Mouse (Mus musculus) forebrain, embryonic 16.5 days (tissue): ENCODE data around the gene Zfyve9. TPM values are rescaled to one million over a fixed set of nuclear protein-coding genes. Genes with fewer than 3 reads are reported as not detected.

Source experiments
- ATAC-seq: fragments of 200-750 bp; cut with Nextera tagmentation; 2 replicates; pipeline ENCODE4 v1.8.0; 2017; ENCODE audit warnings: mild to moderate bottlenecking, moderate library complexity
- H3K27ac ChIP-seq: fragments of 300-500 bp; sonication (generic); 2 replicates; pipeline ENCODE4 v1.5.1; 2014; ENCODE audit warnings: low read length, control low read depth
- H3K27me3 ChIP-seq: fragments of 300-500 bp; sonication (generic); replicated peaks from 2 replicates; pipeline ENCODE4 v1.6.1; 2014; ENCODE audit warnings: low read length; ENCODE audit not compliant: control insufficient read depth, insufficient read depth
- H3K36me3 ChIP-seq: fragments of 300-500 bp; sonication (generic); 2 replicates; pipeline ENCODE4 v1.6.1; 2014; ENCODE audit not compliant: control insufficient read depth, insufficient read depth
- H3K4me1 ChIP-seq: fragments of 300-500 bp; sonication (generic); replicated peaks from 2 replicates; pipeline ENCODE4 v1.6.1; 2014; ENCODE audit warnings: low read length; ENCODE audit not compliant: control insufficient read depth, insufficient read depth
- H3K4me2 ChIP-seq: fragments of 300-500 bp; sonication (generic); 2 replicates; pipeline ENCODE4 v1.6.1; 2014; ENCODE audit warnings: mild to moderate bottlenecking, low read length, control low read depth
- H3K4me3 ChIP-seq: fragments of 300-500 bp; sonication (generic); replicated peaks from 2 replicates; pipeline ENCODE4 v1.5.1; 2014; ENCODE audit warnings: mild to moderate bottlenecking, low read length, control low read depth
- H3K9ac ChIP-seq: fragments of 300-500 bp; sonication (generic); replicated peaks from 2 replicates; pipeline ENCODE4 v1.6.1; 2014; ENCODE audit warnings: low read depth, low read length, control low read depth
- H3K9me3 ChIP-seq: fragments of 300-500 bp; sonication (generic); 2 replicates; pipeline ENCODE4 v1.6.1; 2016; ENCODE audit warnings: low read length; ENCODE audit not compliant: control insufficient read depth
- WGBS: fragments of 180-500 bp; shearing (Covaris S2); extraction: QIAGEN DNeasy Blood & Tissue Kit; methylation state at CpG from one replicate; pipeline ENCODE4 v1.1.7; 2014; 5-methylcytosine and 5-hydroxymethylcytosine counted together
- polyA plus RNA-seq: library from polyadenylated mRNA; unstranded; fragments of >200 nt; fragmentation: Nextera tagmentation; extraction: Ambion mirVana; gene quantifications from 2 replicates; pipeline ENCODE4 v1.2.1, GENCODE M21; 2015

Gene Zfyve9
- polyA plus RNA-seq: 5.8 and 6.6 TPM in 2 replicates

GRCm38 (mm10) chr4:108780057-108780863 lies at the start of gene Zfyve9:
Gene Zfyve9, minus strand, starts transcription at chr4:108780798.
- peak within 1 kb of the TSS; percentile 89 for H3K9ac ChIP-seq
- H3K27ac ChIP-seq: peak within 1 kb of the TSS; percentile 96
- no peaks in the 10 kb centered on the region for H3K36me3 ChIP-seq
- H3K4me3 ChIP-seq: peak within 1 kb of the TSS; percentile 80
- under 1% methylated on average over 110 of the region's 111 CpGs for WGBS
- H3K4me1 ChIP-seq: peaks cover 7% of the 10 kb centered on the region
- H3K27me3 ChIP-seq: no peaks in the 10 kb centered on the region
- ATAC-seq: peak; percentile 94
- H3K9me3 ChIP-seq: no peaks in the 10 kb centered on the region
- peak within 1 kb of the TSS; percentile 76 for H3K4me2 ChIP-seq

GRCm38 (mm10) chr4:108826643-108827042 lies 46.0 kb upstream of the Zfyve9 start:
- peaks cover 4% of the 10 kb centered on the region for H3K4me1 ChIP-seq
- no peaks in the 10 kb centered on the region for H3K9me3 ChIP-seq
- no peaks in the 10 kb centered on the region for H3K27me3 ChIP-seq
- WGBS: 86% methylated on average over 2 of the region's 2 CpGs
- H3K9ac ChIP-seq: no peak overlapping the region
- no peak overlapping the region for H3K27ac ChIP-seq
- H3K4me2 ChIP-seq: no peak overlapping the region
- no peak overlapping the region for H3K4me3 ChIP-seq
- H3K36me3 ChIP-seq: peaks cover 31% of the 10 kb centered on the region
- no peak for ATAC-seq

DNA sequence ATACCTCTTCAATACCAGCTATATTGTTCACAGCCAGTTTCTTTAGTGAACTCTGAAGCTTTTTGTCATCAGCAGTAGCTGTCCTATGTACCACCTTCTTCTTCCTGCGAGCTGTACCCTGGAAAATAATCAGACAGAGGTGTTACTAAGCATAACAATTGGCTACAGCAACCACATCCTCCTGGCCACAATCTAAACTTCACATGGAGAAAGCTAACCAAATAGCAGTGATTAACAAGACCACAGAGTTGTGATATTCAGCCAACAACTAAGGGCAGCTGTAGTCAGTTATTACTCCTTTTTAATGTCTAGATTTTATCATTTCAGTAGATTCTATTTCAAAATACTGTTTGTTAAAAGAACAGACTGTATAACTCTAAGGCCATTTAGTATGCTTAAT lies 45.5 kb upstream of the Zfyve9 start:
- no peaks in the 10 kb centered on the region for H3K9me3 ChIP-seq
- H3K36me3 ChIP-seq: peaks cover 34% of the 10 kb centered on the region
- WGBS: 82% methylated on average over 1 of the region's 1 CpGs
- ATAC-seq: no peak
- H3K27me3 ChIP-seq: no peaks in the 10 kb centered on the region
- no peak overlapping the region for H3K4me3 ChIP-seq
- H3K4me2 ChIP-seq: no peak overlapping the region
- H3K27ac ChIP-seq: no peak overlapping the region
- H3K9ac ChIP-seq: no peak overlapping the region
- 0 out of 2 replicates have a peak, but pooled peaks cover 3% of the 10 kb centered on the region for H3K4me1 ChIP-seq

GRCm38 (mm10) chr4:108825677-108826076 lies 45.1 kb upstream of the Zfyve9 start:
- Histone ChIP-seq H3K9me3 (no peaks in the 10 kb centered on the region), H3K4me2 (no peak overlapping the region), H3K36me3 (peaks cover 36% of the 10 kb centered on the region), H3K4me3 (no peak overlapping the region), H3K9ac (no peak overlapping the region), H3K4me1 (no peaks in the 10 kb centered on the region), H3K27me3 (no peaks in the 10 kb centered on the region), H3K27ac (no peak overlapping the region)
- no peak for ATAC-seq
- 96% methylated on average over 3 of the region's 3 CpGs for WGBS

DNA sequence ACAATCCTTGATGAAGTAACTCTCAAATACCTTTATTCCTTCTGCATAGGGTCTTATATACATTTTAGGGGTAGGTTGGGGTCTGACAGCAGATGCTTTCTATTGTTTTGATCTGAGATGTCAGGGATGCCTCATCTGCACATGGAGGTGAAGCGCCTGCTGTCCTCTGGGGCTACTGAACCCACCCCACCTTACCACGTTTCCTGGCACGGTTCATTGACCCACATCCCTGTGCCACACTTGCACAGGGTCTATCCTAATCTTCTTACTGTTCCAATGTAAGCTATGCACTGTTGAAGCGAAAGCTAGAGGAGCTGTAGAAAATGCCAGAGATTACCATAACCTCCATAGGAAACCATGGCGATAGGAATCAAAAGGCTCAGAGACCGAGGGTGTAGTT lies 31.0 kb upstream of the Zfyve9 start:
- Histone ChIP-seq H3K9me3 (no peaks in the 10 kb centered on the region), H3K4me1 (no peaks in the 10 kb centered on the region), H3K9ac (no peak overlapping the region), H3K36me3 (0 out of 2 replicates have a peak, but pooled peaks cover 3% of the 10 kb centered on the region), H3K4me2 (no peak overlapping the region), H3K27ac (no peak overlapping the region), H3K4me3 (no peak overlapping the region), H3K27me3 (no peaks in the 10 kb centered on the region)
- ATAC-seq: no peak
- WGBS: 68% methylated on average over 6 of the region's 6 CpGs

DNA sequence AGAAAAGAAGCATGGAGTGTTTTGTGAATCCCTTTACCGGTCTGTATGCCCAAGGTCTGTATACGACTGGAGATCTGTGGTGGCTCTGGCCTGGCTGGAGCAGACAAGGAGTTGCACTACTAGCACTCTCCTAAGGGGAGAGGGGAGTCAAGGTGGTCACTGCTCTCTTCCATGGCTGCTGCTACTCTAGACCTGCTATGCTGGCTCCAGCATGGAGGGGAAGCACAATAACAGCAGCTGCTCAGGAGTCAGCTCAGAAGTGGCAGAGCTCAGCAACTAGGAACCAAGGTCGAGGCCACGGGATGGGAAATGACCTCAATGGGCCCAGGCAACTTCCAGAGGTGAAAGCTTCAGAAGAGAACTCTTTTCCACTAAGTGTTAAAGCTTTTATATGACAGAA lies 30.5 kb upstream of the Zfyve9 start:
- no peak overlapping the region for H3K9ac ChIP-seq
- no peaks in the 10 kb centered on the region for H3K9me3 ChIP-seq
- H3K4me2 ChIP-seq: no peak overlapping the region
- no peaks in the 10 kb centered on the region for H3K4me1 ChIP-seq
- ATAC-seq: no peak
- 66% methylated on average over 4 of the region's 4 CpGs for WGBS
- H3K27me3 ChIP-seq: no peaks in the 10 kb centered on the region
- H3K4me3 ChIP-seq: no peak overlapping the region
- H3K36me3 ChIP-seq: 0 out of 2 replicates have a peak, but pooled peaks cover 3% of the 10 kb centered on the region
- H3K27ac ChIP-seq: no peak overlapping the region

DNA sequence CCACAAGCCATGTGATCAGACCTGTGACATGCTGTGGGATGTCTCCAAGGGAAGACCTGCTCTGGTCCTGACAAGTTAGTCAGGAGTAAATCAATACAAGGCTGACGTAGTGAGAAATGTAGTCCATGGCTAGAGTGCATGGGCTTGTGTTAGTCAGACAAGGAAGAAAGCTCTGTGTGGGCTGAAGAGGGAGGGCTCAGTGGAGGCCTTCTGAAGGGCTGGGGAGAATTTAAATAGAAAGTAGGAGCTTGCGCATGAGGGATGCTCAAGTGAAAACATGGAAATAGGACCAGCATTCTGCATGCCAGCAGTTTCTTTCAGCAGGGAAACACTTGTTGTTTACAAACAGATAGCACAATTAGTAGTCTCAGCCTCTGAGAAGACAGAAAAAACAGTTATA lies 22.9 kb upstream of the Zfyve9 start:
- ATAC-seq: no peak
- Histone ChIP-seq H3K27me3 (no peaks in the 10 kb centered on the region), H3K9ac (no peak overlapping the region), H3K4me2 (no peak overlapping the region), H3K36me3 (no peaks in the 10 kb centered on the region), H3K4me3 (no peak overlapping the region), H3K27ac (no peak overlapping the region), H3K4me1 (no peaks in the 10 kb centered on the region), H3K9me3 (no peaks in the 10 kb centered on the region)
- WGBS: 78% methylated on average over 2 of the region's 2 CpGs

DNA sequence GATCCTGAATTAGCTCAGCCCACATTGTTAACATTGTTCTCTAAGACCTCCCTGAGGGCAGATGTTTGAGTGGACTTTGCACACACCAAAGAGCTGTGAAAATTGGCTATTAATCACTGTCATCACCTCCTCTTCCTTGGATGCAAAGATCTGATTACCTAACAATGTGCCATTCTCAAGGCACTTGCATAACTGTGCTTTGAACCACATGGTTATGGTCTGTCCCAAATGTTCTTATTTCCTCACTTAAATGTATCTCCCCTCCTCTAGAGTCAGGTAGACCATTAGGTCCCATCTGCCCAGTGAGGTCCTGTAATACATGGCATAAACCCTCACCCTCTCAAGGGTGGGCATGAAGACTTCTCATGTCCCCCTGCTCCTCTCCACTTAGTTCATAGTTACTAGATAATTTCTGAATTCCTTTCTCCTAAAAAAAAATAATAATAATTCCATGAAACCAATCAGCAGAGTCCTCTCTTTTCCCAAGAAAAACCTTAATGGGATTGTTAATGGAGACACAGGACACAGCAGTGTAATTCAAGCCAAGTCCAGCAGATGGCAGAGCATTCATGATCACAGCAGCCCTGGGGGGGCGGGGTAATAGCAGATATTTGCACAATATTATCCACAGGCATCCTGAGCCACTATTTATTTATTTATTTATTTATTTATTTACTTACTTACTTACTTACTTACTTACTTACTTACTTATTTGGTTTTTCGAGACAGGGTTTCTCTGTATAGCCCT lies 17.7 kb upstream of the Zfyve9 start:
- Histone ChIP-seq H3K9ac (no peak overlapping the region), H3K27ac (no peak overlapping the region), H3K36me3 (no peaks in the 10 kb centered on the region), H3K27me3 (no peaks in the 10 kb centered on the region), H3K4me3 (no peak overlapping the region), H3K4me2 (no peak overlapping the region), H3K4me1 (no peaks in the 10 kb centered on the region), H3K9me3 (no peaks in the 10 kb centered on the region)
- no peak for ATAC-seq
- WGBS: 56% methylated on average over 2 of the region's 2 CpGs

DNA sequence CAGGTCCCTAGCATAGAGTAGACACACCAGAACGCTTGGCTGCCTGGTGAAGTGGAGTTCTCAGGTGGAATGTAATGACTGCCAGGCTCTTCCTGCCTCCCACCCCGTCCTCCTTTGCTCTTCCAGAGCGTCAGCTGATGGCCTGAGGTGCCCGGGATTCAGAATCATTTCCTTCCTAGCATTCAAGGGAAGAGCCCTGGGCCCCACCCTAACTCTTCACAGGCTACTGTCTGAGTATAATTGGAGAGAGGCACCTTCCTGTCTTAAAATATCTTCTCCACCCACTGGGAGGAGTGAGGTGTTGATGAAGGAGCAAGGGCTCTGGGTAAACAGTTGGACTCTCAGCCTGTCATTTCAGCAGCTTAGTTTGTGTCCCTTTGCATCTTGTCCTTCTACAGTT lies 16.1 kb upstream of the Zfyve9 start:
- Histone ChIP-seq H3K4me1 (no peaks in the 10 kb centered on the region), H3K9ac (no peak overlapping the region), H3K36me3 (no peaks in the 10 kb centered on the region), H3K4me2 (no peak overlapping the region), H3K27me3 (no peaks in the 10 kb centered on the region), H3K4me3 (no peak overlapping the region), H3K9me3 (no peaks in the 10 kb centered on the region), H3K27ac (no peak overlapping the region)
- 66% methylated on average over 4 of the region's 4 CpGs for WGBS
- ATAC-seq: no peak
